Mouse (Mus musculus) megakaryocyte, embryonic 14.5 days (primary cell): ENCODE results near the gene Ajm1.

Experiments used
- FLI1 ChIP-seq: IDR thresholded peaks from 2 replicates; pipeline ENCODE4 v1.6.1; 2012; ENCODE audit warnings: low read length, inconsistent platforms, mixed read lengths
- GATA1 ChIP-seq: IDR thresholded peaks from 3 replicates; pipeline ENCODE4 v1.6.1; 2012; ENCODE audit warnings: mixed read lengths, low read length, inconsistent platforms, borderline replicate concordance

- TF ChIP-seq GATA1 (no peak), FLI1 (no peak)
These were observed 25.3 kb downstream of the Ajm1 start for GRCm38 (mm10) chr2:25556296-25556695.
